Comparison of ENCODE assay signal across 19 mouse cellular contexts in genomic region chr10:93488066-93488827, GRCm38 (mm10). TPM values are rescaled to one million over a fixed set of nuclear protein-coding genes. Genes with fewer than 3 reads are reported as not detected.
DNase-seq lines count a peak whose midpoint lies in the region; ATAC-seq and TF ChIP-seq lines count a peak whose summit lies in the region.
"Had no signal": no experiment of that assay in that cellular context is flagged by ENCODE, and none has a peak within 500 bp of the region (broad histone marks: within the 10 kb centered on the region; RNA-seq: fewer than 3 reads in every experiment).

TSS of gene Hal (plus strand) at chr10:93488768.

- no peak within 1 kb of the TSS for H3K27ac ChIP-seq in lung, postnatal 0 days (ENCODE audit: low read length)
- no peak within 1 kb of the TSS for H3K27ac ChIP-seq in hindbrain, postnatal 0 days
- H3K27ac ChIP-seq: embryonic facial prominence, embryonic 13.5 days; lung, embryonic 15.5 days had no signal

- TF ChIP-seq CTCF in lung, postnatal 0 days (IDR thresholded peaks at IDR 0.05) = no peak
- no peak for TF ChIP-seq CTCF in lung, adult 2 months (IDR thresholded peaks at IDR 0.05; ENCODE audit: insufficient read depth, low read length)
- TF ChIP-seq CTCF in hindbrain, postnatal 0 days (IDR thresholded peaks at IDR 0.05; ENCODE audit: low read depth) = no peak

- TF ChIP-seq EP300 in lung, postnatal 0 days (IDR thresholded peaks at IDR 0.05) = no peak

- H3K9ac ChIP-seq in lung, postnatal 0 days (replicated peaks; ENCODE audit: low read depth) = no peak within 1 kb of the TSS
- no peak within 1 kb of the TSS for H3K9ac ChIP-seq in hindbrain, postnatal 0 days (replicated peaks; ENCODE audit: low read length)
- H3K9ac ChIP-seq: embryonic facial prominence, embryonic 13.5 days; forebrain, postnatal 0 days; lung, embryonic 15.5 days had no signal

- no peaks in the 10 kb centered on the region for H3K4me1 ChIP-seq in lung, postnatal 0 days (ENCODE audit: insufficient read depth, low read depth, low read length)
- H3K4me1 ChIP-seq in lung, adult 2 months (ENCODE audit: control insufficient read depth, insufficient read depth, low read length) = no peaks in the 10 kb centered on the region
- no peaks in the 10 kb centered on the region for H3K4me1 ChIP-seq in hindbrain, postnatal 0 days (ENCODE audit: insufficient read depth, low read length)
- H3K4me1 ChIP-seq: embryonic facial prominence, embryonic 13.5 days; lung, embryonic 15.5 days had no signal

- H3K27me3 ChIP-seq in lung, postnatal 0 days (replicated peaks; ENCODE audit: insufficient read depth, low read length) = no peaks in the 10 kb centered on the region
- no peaks in the 10 kb centered on the region for H3K27me3 ChIP-seq in hindbrain, postnatal 0 days (ENCODE audit: insufficient read depth, low read length)
- H3K27me3 ChIP-seq: embryonic facial prominence, embryonic 13.5 days; lung, embryonic 15.5 days had no signal

- intact Hi-C loops in left cerebral cortex, postnatal 14 days (cut with DNase I) = no loop called here

- peak; percentile 25 for DNase-seq in adrenal gland, adult 8-10 months
- DNase-seq in adrenal gland, postnatal 4 days (ENCODE audit: low spot score in 2 of 2) = no peak
- peak; percentile 64 for DNase-seq in lung, postnatal 0 days (ENCODE audit: low spot score)
- no peak for DNase-seq in lung, adult 2 months
- peak; percentile 32 for DNase-seq in hindbrain, postnatal 0 days (ENCODE audit: low spot score)
- no peak for DNase-seq in layer of hippocampus, adult 9-10 months (ENCODE audit: low spot score)
- DNase-seq in left cerebral cortex, postnatal 14 days (ENCODE audit: low spot score in 2 of 2) = no peak
- DNase-seq: cerebellum, adult 8-10 months; forebrain, postnatal 0 days; gastrocnemius, postnatal 14 days; kidney, postnatal 36 days; right cerebral cortex, adult 18-20 months; thymus, postnatal 14 days had no signal

- H3K36me3 ChIP-seq in lung, postnatal 0 days (ENCODE audit: insufficient read depth, low read length) = 0 out of 2 replicates have a peak, but pooled peaks cover 10% of the 10 kb centered on the region
- peaks cover 5% of the 10 kb centered on the region for H3K36me3 ChIP-seq in hindbrain, postnatal 0 days (ENCODE audit: insufficient read depth, low read length)

- no peak for TF ChIP-seq POLR2A in lung, adult 2 months (IDR thresholded peaks at IDR 0.05; ENCODE audit: borderline replicate concordance, extremely low read depth, low read depth, low read length)

- no peak within 1 kb of the TSS for H3K4me2 ChIP-seq in lung, postnatal 0 days (replicated peaks; ENCODE audit: low read depth, low read length)
- no peak within 1 kb of the TSS for H3K4me2 ChIP-seq in hindbrain, postnatal 0 days (ENCODE audit: low read depth, low read length)
- H3K4me2 ChIP-seq: embryonic facial prominence, embryonic 13.5 days; lung, embryonic 15.5 days had no signal

- H3K9me3 ChIP-seq in lung, postnatal 0 days (ENCODE audit: low read length) = no peaks in the 10 kb centered on the region
- H3K9me3 ChIP-seq in hindbrain, postnatal 0 days (ENCODE audit: low read length) = no peaks in the 10 kb centered on the region
- H3K9me3 ChIP-seq: embryonic facial prominence, embryonic 13.5 days; lung, embryonic 15.5 days had no signal

- 57% methylated on average over 17 of the region's 17 CpGs for WGBS in lung, postnatal 0 days
- 58% methylated on average over 17 of the region's 17 CpGs for WGBS in lung, adult 2 months
- WGBS in hindbrain, postnatal 0 days = 52% methylated on average over 17 of the region's 17 CpGs

- ATAC-seq in lung, postnatal 0 days = peak; percentile 43
- no peak for ATAC-seq in hindbrain, postnatal 0 days
- peak; percentile 80 for ATAC-seq in monocyte, adult 5-6 weeks (replicated peaks; ENCODE audit: insufficient number of reproducible peaks, low FRiP score, low TSS enrichment, poor library complexity, severe bottlenecking)
- ATAC-seq: forebrain, postnatal 0 days; inflammation-experienced regulatory T-cells, adult 6 months had no signal

- H3K4me3 ChIP-seq in lung, postnatal 0 days (ENCODE audit: low read depth, low read length) = no peak within 1 kb of the TSS
- no peak within 1 kb of the TSS for H3K4me3 ChIP-seq in lung, adult 2 months (replicated peaks; ENCODE audit: extremely low read depth, low read depth, low read length)
- no peak within 1 kb of the TSS for H3K4me3 ChIP-seq in hindbrain, postnatal 0 days (ENCODE audit: low read length)
- H3K4me3 ChIP-seq: embryonic facial prominence, embryonic 13.5 days; lung, embryonic 15.5 days; myocyte had no signal

RNA-seq across cellular contexts. Expression of gene Hal, which starts in this region (rescaled TPM):
- total RNA-seq in adrenal gland, adult 8-10 months (2022) = under 1 TPM; 0.17 to 0.52 (median 0.39) TPM
- total RNA-seq in adrenal gland, postnatal 4 days (2021) = 1 to 10 TPM in 1 of 2 experiments, under 1 TPM in 1; 0.17 to 5.9 TPM
- 0.27 TPM in 1 of 2 replicates, not detected in the other for polyA plus RNA-seq in lung, postnatal 0 days (2015; fragmentation: Nextera tagmentation; extraction: Ambion mirVana)
- polyA plus RNA-seq in lung, adult 2 months (2012; rRNA removed) = 0.45 and 0.83 TPM in 2 replicates
- not detected in 2 replicates for total RNA-seq in hindbrain, postnatal 0 days (2014; rRNA removed)
- 0.18 and 0.29 TPM in 2 replicates for polyA plus RNA-seq in hindbrain, postnatal 0 days (2015; fragmentation: Nextera tagmentation; extraction: Ambion mirVana)
- 1.4 TPM in 1 of 3 replicates, not detected in the others for total RNA-seq in monocyte, adult 5-6 weeks (2017)
- under 1 TPM; 0.15 to 0.35 TPM for total RNA-seq in left cerebral cortex, postnatal 14 days (2021)
- polyA plus RNA-seq: heart, embryonic 14.5 days; lung, embryonic 15.5 days had no signal

Comparison
In these comparisons a context has a peak if more than half of its experiments do, and no peak if none do; other contexts are left out.
1. Peak in DNase-seq in adrenal gland, adult 8-10 months; RNA of the gene not detected or under 1 TPM.
2. Peak in DNase-seq and ATAC-seq in lung, postnatal 0 days; RNA of the gene not detected or under 1 TPM.
3. Peak in DNase-seq in hindbrain, postnatal 0 days; RNA of the gene not detected or under 1 TPM.